Mouse (Mus musculus) colon, adult 2 months (tissue): Measurements from ENCODE around the gene Fam243. TPM values are rescaled to one million over a fixed set of nuclear protein-coding genes. Genes with fewer than 3 reads are reported as not detected.

Experiments used
- polyA plus RNA-seq: library from polyadenylated mRNA; depleted of rRNA; stranded (reverse); fragments of >200 nt; gene quantifications from 2 replicates; pipeline ENCODE4 v1.2.3, GENCODE M21; 2012; rRNA removed

Fam243 gene
- not detected in 2 replicates for polyA plus RNA-seq

DNA sequence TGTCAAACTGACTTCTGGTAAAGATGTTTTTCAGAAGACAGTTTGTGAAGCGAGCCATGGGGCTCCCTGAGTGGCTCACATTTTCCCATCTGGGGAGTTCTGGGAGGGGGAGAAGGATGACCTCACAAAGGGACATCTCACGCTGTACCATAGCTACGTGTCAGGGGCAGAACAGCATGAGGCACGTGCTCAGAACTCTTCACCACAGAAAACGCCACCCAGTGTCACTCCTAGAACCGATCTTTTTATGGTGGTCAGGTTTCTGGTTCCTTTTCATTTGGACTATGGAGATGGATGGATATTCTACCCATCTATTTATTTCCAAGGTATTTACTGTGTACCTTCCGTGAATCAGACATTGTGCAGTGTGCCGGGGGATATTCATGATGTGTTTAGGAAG, at the start of gene Fam243:
Gene Fam243, minus strand, starts transcription at position 101 of the 400 bp plus-strand sequence.

DNA sequence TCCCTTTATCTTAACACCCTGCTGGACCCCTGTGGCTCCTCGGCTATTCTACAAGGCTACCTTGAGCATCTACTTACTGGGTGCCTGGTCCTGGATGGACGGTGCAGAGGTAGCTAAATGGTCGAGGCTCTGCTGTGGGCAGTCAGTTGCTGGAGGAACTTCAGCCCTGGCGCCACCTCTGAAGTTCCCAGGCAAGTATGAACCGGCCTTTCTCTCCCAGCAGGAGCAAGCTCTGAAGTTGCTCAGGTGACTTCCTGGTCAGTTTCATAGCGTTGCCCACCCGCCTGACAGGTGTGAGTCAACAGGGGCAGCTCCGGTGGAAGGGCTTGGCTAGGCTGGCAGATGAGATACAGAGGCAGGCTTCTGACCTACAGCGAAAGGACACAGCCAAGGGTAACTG, 38.0 kb upstream of the Fam243 start, which contains the start of gene Kcne1:
Gene Kcne1, minus strand, starts transcription at position 240 of the 400 bp plus-strand sequence.

DNA sequence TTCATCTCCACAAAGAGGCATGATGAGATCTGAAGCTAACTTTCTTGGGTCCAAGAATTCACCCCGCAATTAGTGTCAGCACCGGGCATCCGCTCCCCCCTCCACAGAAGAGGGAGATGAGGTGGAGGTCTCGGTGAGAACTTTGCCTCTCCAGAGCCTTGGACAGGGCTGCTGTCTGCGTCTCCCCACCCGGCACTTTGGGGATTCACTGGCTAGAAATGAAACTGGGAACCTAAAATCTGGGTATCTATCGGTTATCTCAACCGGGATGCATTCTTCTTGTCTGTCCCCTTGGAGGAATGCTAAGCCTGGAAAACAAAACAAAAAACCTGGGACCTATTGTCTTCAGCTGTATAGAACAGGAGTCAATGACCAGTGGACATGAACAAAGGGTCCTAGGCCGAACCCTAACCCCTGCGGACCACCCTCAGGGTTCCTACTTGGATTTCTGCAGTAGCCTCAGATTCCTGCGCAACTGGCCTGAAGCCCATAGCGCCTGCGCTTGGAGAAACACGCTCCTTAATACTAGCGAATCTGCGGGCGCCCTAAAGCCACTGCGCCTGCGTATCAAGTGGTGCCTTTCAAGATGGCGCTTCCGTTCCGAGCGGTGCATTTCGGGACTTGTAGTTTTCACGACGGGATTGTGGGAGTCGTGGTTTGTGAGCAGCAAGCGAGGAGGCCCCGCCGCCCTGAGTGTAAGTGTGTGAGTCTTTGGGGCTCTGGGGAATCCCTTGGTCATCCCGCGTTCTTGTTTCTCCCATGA, 20.4 kb downstream of the Fam243 start, which contains the start of gene Smim11:
Gene Smim11, plus strand, starts transcription at position 638 of the 763 bp plus-strand sequence.

DNA sequence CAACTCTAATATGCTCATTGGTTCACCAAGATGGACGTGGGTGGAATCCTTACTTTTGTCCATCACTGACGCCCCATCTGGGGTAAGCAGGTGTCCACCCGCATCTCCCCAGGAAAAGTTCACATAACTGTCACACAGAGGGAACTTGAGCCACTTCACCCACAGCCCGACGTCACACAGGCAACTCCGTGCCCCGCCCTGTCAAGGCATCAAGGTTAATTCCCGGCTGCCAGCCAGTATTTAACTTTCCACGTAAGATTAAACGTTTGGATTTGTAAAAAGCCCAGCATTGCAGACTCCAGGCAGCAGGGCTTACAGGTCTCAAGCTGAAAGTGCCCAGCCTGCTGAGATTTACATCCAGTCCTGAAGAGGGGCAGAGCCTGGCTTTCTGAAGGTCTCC, 29.1 kb downstream of the Fam243 start, which contains the start of gene Kcne2:
Gene Kcne2, plus strand, starts transcription at position 289 of the 400 bp plus-strand sequence.

Other genes with a start within 250 kb of the Fam243 start
- 0.26 and 0.66 TPM in 2 replicates for gene Kcne2, start 29.1 kb downstream of the Fam243 start, polyA plus RNA-seq
- gene Smim11, start 20.2 kb downstream of the Fam243 start, polyA plus RNA-seq: 23.3 and 45.6 TPM in 2 replicates
- not detected in 2 replicates for gene Kcne1, start 38.0 kb upstream of the Fam243 start, polyA plus RNA-seq
- gene Rcan1, start 149.4 kb upstream of the Fam243 start, polyA plus RNA-seq: 11.0 and 13.1 TPM in 2 replicates
- gene Clic6, start 164.3 kb upstream of the Fam243 start, polyA plus RNA-seq: 8.2 and 11.9 TPM in 2 replicates